Mouse (Mus musculus) heart, postnatal 4 days (tissue): ENCODE data around the gene Cpeb2. TPM values are rescaled to one million over a fixed set of nuclear protein-coding genes. Genes with fewer than 3 reads are reported as not detected.

Source experiments
- DNase-seq: peaks from one replicate; pipeline ENCODE4 v3.0.0; 2021
- total RNA-seq, 2 experiments: library from RNA; stranded (reverse); gene quantifications; 2 replicates each; pipeline ENCODE4 v1.2.3; 2021

Cpeb2 gene
- total RNA-seq, 2 experiments from 2014 or later: 26.0 to 29.4 TPM

- DNase-seq: no peak
Observed at GRCm38 (mm10) chr5:43239141-43239835, 6.3 kb downstream of the Cpeb2 start.

- DNase-seq: no peak
Observed at GRCm38 (mm10) chr5:43240729-43241128, 7.8 kb downstream of the Cpeb2 start.

GRCm38 (mm10) chr5:43246236-43246635 lies 13.3 kb downstream of the Cpeb2 start:
- DNase-seq: no peak

- no peak for DNase-seq
Observed at GRCm38 (mm10) chr5:43246954-43247353, 14.0 kb downstream of the Cpeb2 start.

- no peak for DNase-seq
Observed at GRCm38 (mm10) chr5:43248001-43248430, 15.0 kb downstream of the Cpeb2 start.

- DNase-seq: no peak
Observed at GRCm38 (mm10) chr5:43257490-43257889, 24.5 kb downstream of the Cpeb2 start.

- DNase-seq: no peak
Observed at GRCm38 (mm10) chr5:43258472-43259142, 25.6 kb downstream of the Cpeb2 start.

GRCm38 (mm10) chr5:43261814-43262213 lies 28.8 kb downstream of the Cpeb2 start:
- no peak for DNase-seq

- no peak for DNase-seq
Observed at GRCm38 (mm10) chr5:43263951-43264350, 31.0 kb downstream of the Cpeb2 start.

GRCm38 (mm10) chr5:43264696-43265095 lies 31.7 kb downstream of the Cpeb2 start:
- DNase-seq: no peak

GRCm38 (mm10) chr5:43277982-43278381 lies 45.0 kb downstream of the Cpeb2 start:
- DNase-seq: no peak

GRCm38 (mm10) chr5:43279774-43280173 lies 46.8 kb downstream of the Cpeb2 start:
- DNase-seq: no peak

GRCm38 (mm10) chr5:43285756-43286155 lies 52.8 kb downstream of the Cpeb2 start:
- no peak for DNase-seq

- DNase-seq: no peak
Observed at GRCm38 (mm10) chr5:43289752-43290446, 56.9 kb downstream of the Cpeb2 start.

- DNase-seq: no peak
Observed at GRCm38 (mm10) chr5:43293136-43293535, 60.2 kb downstream of the Cpeb2 start.

GRCm38 (mm10) chr5:43297459-43297858 lies 64.5 kb downstream of the Cpeb2 start:
- peak; percentile 25 for DNase-seq

- no peak for DNase-seq
Observed at GRCm38 (mm10) chr5:43298975-43299374, 66.0 kb downstream of the Cpeb2 start.

- no peak for DNase-seq
Observed at GRCm38 (mm10) chr5:43300076-43300475, 67.1 kb downstream of the Cpeb2 start.

GRCm38 (mm10) chr5:43300979-43301378 lies 68.0 kb downstream of the Cpeb2 start:
- no peak for DNase-seq

- no peak for DNase-seq
Observed at GRCm38 (mm10) chr5:43303504-43303903, 70.5 kb downstream of the Cpeb2 start.

- no peak for DNase-seq
Observed at GRCm38 (mm10) chr5:43305449-43305848, 72.5 kb downstream of the Cpeb2 start.

GRCm38 (mm10) chr5:43309961-43310360 lies 77.0 kb downstream of the Cpeb2 start:
- no peak for DNase-seq

- DNase-seq: no peak
Observed at GRCm38 (mm10) chr5:43324311-43324862, 91.4 kb downstream of the Cpeb2 start.
